Mouse (Mus musculus): Measurements from ENCODE around the gene Gdf7. TPM values are rescaled to one million over a fixed set of nuclear protein-coding genes. Genes with fewer than 3 reads are reported as not detected.

The Gdf7 gene
- polyA plus RNA-seq, 1 experiment from 2014 or later = 0.59 TPM

DNA sequence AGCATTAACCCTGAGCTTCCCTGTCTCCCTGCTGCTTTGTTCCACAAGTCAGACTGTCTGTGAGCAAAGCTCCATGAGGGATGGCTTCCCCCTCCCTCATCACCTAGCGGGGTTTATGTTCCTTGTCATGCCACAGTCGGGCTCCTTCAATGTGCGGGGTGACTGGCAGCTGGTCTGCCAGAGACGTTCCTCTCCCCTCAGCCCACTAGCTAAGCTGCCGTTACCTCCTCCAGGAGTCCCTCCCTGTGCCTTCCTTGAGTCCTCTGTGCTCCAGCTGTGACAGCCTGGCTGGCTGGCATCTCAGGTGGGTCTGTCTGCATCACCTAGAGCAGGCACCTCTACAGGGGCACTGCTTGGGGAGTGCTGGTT is 30.4 kb upstream of the Gdf7 start:
- Histone ChIP-seq H3K4me1 (replicated peaks; ENCODE audit: control insufficient read depth, insufficient read depth, low read length) (peaks cover 3% of the 10 kb centered on the region; the same call in 1 of the 2 replicates), H3K4me2 (replicated peaks; ENCODE audit: low read depth, low read length) (no peak overlapping the region), H3K36me3 (ENCODE audit: control insufficient read depth, insufficient read depth, low read length) (no peaks in the 10 kb centered on the region), H3K27ac (ENCODE audit: low read depth, low read length) (no peak overlapping the region), H3K27me3 (ENCODE audit: control insufficient read depth, insufficient read depth, low read length) (no peaks in the 10 kb centered on the region), H3K9ac (ENCODE audit: low read depth, low read length) (no peak overlapping the region), H3K4me3 (ENCODE audit: low read depth, low read length) (no peak overlapping the region), H3K9me3 (ENCODE audit: control insufficient read depth, low read length) (no peaks in the 10 kb centered on the region)
- ATAC-seq (ENCODE audit: low FRiP score) = no peak
- 55% methylated on average over 5 of the region's 5 CpGs for WGBS
- DNase-seq (ENCODE audit: low spot score) = no peak

GRCm38 (mm10) chr12:8331489-8332173 is 29.9 kb upstream of the Gdf7 start:
- H3K4me3 ChIP-seq (ENCODE audit: low read depth, low read length) = no peak overlapping the region
- H3K27me3 ChIP-seq (ENCODE audit: control insufficient read depth, insufficient read depth, low read length) = no peaks in the 10 kb centered on the region
- ATAC-seq (ENCODE audit: low FRiP score) = no peak
- 0 out of 2 replicates have a peak overlapping the region, but pooled peaks have one; percentile 30 for H3K27ac ChIP-seq (ENCODE audit: low read depth, low read length)
- peaks cover 5% of the 10 kb centered on the region; the same call in 1 of the 2 replicates for H3K4me1 ChIP-seq (replicated peaks; ENCODE audit: control insufficient read depth, insufficient read depth, low read length)
- H3K36me3 ChIP-seq (ENCODE audit: control insufficient read depth, insufficient read depth, low read length) = no peaks in the 10 kb centered on the region
- 0 out of 2 replicates have a peak overlapping the region, but pooled peaks have one; percentile 20 for H3K9ac ChIP-seq (ENCODE audit: low read depth, low read length)
- H3K9me3 ChIP-seq (ENCODE audit: control insufficient read depth, low read length) = no peaks in the 10 kb centered on the region
- WGBS = 60% methylated on average over 14 of the region's 14 CpGs
- DNase-seq (ENCODE audit: low spot score) = peak; percentile 33
- H3K4me2 ChIP-seq (replicated peaks; ENCODE audit: low read depth, low read length) = no peak overlapping the region

DNA sequence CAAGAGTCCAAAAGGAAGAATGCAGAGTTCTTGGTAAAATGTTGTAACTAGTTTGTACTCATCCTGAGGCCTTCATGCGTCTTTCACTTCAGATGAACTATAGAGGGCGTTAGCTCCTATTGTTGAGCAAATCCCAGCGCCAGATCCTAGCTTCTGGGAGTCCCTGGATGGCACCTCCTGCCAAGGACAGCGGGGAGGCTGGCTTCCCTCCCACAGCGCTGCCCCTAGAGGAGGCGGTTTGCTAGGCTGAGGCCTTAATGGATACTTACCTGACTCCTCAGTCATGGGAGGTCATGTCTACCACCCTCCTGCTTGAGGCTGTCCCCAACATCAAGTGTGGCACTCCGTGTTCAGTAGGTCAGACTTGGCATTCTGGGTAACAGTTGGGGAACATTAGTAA is 27.5 kb upstream of the Gdf7 start:
- Histone ChIP-seq H3K4me1 (replicated peaks; ENCODE audit: control insufficient read depth, insufficient read depth, low read length) (peaks cover 5% of the 10 kb centered on the region; the same call in 1 of the 2 replicates), H3K9me3 (ENCODE audit: control insufficient read depth, low read length) (no peaks in the 10 kb centered on the region), H3K36me3 (ENCODE audit: control insufficient read depth, insufficient read depth, low read length) (no peaks in the 10 kb centered on the region), H3K4me2 (replicated peaks; ENCODE audit: low read depth, low read length) (no peak overlapping the region), H3K27me3 (ENCODE audit: control insufficient read depth, insufficient read depth, low read length) (no peaks in the 10 kb centered on the region), H3K9ac (ENCODE audit: low read depth, low read length) (no peak overlapping the region), H3K27ac (ENCODE audit: low read depth, low read length) (no peak overlapping the region), H3K4me3 (ENCODE audit: low read depth, low read length) (no peak overlapping the region)
- WGBS = 89% methylated on average over 7 of the region's 7 CpGs
- ATAC-seq (ENCODE audit: low FRiP score) = no peak
- DNase-seq (ENCODE audit: low spot score) = no peak

GRCm38 (mm10) chr12:8327675-8328053 is 25.9 kb upstream of the Gdf7 start:
- no peak overlapping the region for H3K4me3 ChIP-seq (ENCODE audit: low read depth, low read length)
- no peaks in the 10 kb centered on the region for H3K27me3 ChIP-seq (ENCODE audit: control insufficient read depth, insufficient read depth, low read length)
- H3K4me1 ChIP-seq (replicated peaks; ENCODE audit: control insufficient read depth, insufficient read depth, low read length) = peaks cover 5% of the 10 kb centered on the region; the same call in 1 of the 2 replicates
- no peak for DNase-seq (ENCODE audit: low spot score)
- H3K27ac ChIP-seq (ENCODE audit: low read depth, low read length) = peak overlapping the region; percentile 58; the same call in 1 of the 2 replicates
- H3K9me3 ChIP-seq (ENCODE audit: control insufficient read depth, low read length) = no peaks in the 10 kb centered on the region
- H3K9ac ChIP-seq (ENCODE audit: low read depth, low read length) = peak overlapping the region; percentile 63
- H3K36me3 ChIP-seq (ENCODE audit: control insufficient read depth, insufficient read depth, low read length) = no peaks in the 10 kb centered on the region
- 60% methylated on average over 1 of the region's 1 CpGs for WGBS
- H3K4me2 ChIP-seq (replicated peaks; ENCODE audit: low read depth, low read length) = no peak overlapping the region
- no peak for ATAC-seq (ENCODE audit: low FRiP score)

- no peaks in the 10 kb centered on the region for H3K27me3 ChIP-seq (ENCODE audit: control insufficient read depth, insufficient read depth, low read length)
- no peaks in the 10 kb centered on the region for H3K36me3 ChIP-seq (ENCODE audit: control insufficient read depth, insufficient read depth, low read length)
- H3K9ac ChIP-seq (ENCODE audit: low read depth, low read length) = peak overlapping the region; percentile 63
- no peak overlapping the region for H3K4me2 ChIP-seq (replicated peaks; ENCODE audit: low read depth, low read length)
- H3K4me3 ChIP-seq (ENCODE audit: low read depth, low read length) = no peak overlapping the region
- H3K4me1 ChIP-seq (replicated peaks; ENCODE audit: control insufficient read depth, insufficient read depth, low read length) = peaks cover 5% of the 10 kb centered on the region; the same call in 1 of the 2 replicates
- WGBS = 31% methylated on average over 17 of the region's 17 CpGs
- H3K27ac ChIP-seq (ENCODE audit: low read depth, low read length) = peak overlapping the region; percentile 58; the same call in 1 of the 2 replicates
- no peaks in the 10 kb centered on the region for H3K9me3 ChIP-seq (ENCODE audit: control insufficient read depth, low read length)
- DNase-seq (ENCODE audit: low spot score) = peak; percentile 97
- ATAC-seq (ENCODE audit: low FRiP score) = peak; percentile 91
Measured at GRCm38 (mm10) chr12:8326825-8327674, 25.3 kb upstream of the Gdf7 start.

- peaks cover 5% of the 10 kb centered on the region; the same call in 1 of the 2 replicates for H3K4me1 ChIP-seq (replicated peaks; ENCODE audit: control insufficient read depth, insufficient read depth, low read length)
- H3K27me3 ChIP-seq (ENCODE audit: control insufficient read depth, insufficient read depth, low read length) = no peaks in the 10 kb centered on the region
- DNase-seq (ENCODE audit: low spot score) (no peak), ATAC-seq (ENCODE audit: low FRiP score) (no peak)
- H3K27ac ChIP-seq (ENCODE audit: low read depth, low read length) = no peak overlapping the region
- no peak overlapping the region for H3K9ac ChIP-seq (ENCODE audit: low read depth, low read length)
- H3K36me3 ChIP-seq (ENCODE audit: control insufficient read depth, insufficient read depth, low read length) = no peaks in the 10 kb centered on the region
- no peaks in the 10 kb centered on the region for H3K9me3 ChIP-seq (ENCODE audit: control insufficient read depth, low read length)
- 91% methylated on average over 17 of the region's 17 CpGs for WGBS
- no peak overlapping the region for H3K4me3 ChIP-seq (ENCODE audit: low read depth, low read length)
- no peak overlapping the region for H3K4me2 ChIP-seq (replicated peaks; ENCODE audit: low read depth, low read length)
Measured at GRCm38 (mm10) chr12:8325943-8326522, 24.3 kb upstream of the Gdf7 start.

DNA sequence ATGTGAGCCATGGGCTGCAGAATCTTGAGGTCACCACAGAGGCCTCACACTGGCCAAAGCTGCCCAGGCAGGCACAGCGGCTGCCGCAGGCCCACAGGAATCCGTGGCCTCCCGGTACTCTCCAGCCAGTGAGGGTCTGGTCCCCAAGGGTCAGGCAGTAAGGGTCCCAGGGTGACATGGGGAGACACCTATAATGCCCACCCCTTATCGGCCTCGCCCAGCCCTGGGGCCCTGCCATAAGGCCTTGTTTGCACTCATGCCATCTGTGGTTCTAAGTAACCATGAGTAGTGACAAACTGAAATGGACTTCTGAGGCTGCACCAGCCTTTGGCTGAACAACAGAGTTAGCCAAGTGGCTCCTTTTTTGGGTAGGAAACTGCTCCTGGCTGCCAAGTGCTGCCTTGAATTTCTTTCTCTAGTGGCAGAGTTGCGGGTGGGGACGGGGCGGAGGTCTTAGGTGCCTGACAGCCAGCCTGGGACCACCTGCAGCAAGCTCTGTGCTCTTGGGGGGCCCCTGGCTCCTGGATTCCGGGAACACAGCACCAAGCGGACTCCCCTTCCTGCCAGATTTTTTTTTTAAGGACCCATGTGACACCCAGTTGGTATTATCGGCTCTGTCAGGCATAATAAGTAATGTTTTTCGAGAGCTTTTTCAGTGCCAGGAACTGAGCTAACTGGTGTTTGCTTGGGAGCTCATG is 23.6 kb upstream of the Gdf7 start:
- DNase-seq (ENCODE audit: low spot score) = no peak
- H3K4me3 ChIP-seq (ENCODE audit: low read depth, low read length) = no peak overlapping the region
- no peak overlapping the region for H3K9ac ChIP-seq (ENCODE audit: low read depth, low read length)
- peaks cover 5% of the 10 kb centered on the region; the same call in 1 of the 2 replicates for H3K4me1 ChIP-seq (replicated peaks; ENCODE audit: control insufficient read depth, insufficient read depth, low read length)
- H3K27ac ChIP-seq (ENCODE audit: low read depth, low read length) = no peak overlapping the region
- H3K4me2 ChIP-seq (replicated peaks; ENCODE audit: low read depth, low read length) = no peak overlapping the region
- ATAC-seq (ENCODE audit: low FRiP score) = no peak
- WGBS = 87% methylated on average over 13 of the region's 13 CpGs
- no peaks in the 10 kb centered on the region for H3K36me3 ChIP-seq (ENCODE audit: control insufficient read depth, insufficient read depth, low read length)
- H3K9me3 ChIP-seq (ENCODE audit: control insufficient read depth, low read length) = no peaks in the 10 kb centered on the region
- H3K27me3 ChIP-seq (ENCODE audit: control insufficient read depth, insufficient read depth, low read length) = no peaks in the 10 kb centered on the region

DNA sequence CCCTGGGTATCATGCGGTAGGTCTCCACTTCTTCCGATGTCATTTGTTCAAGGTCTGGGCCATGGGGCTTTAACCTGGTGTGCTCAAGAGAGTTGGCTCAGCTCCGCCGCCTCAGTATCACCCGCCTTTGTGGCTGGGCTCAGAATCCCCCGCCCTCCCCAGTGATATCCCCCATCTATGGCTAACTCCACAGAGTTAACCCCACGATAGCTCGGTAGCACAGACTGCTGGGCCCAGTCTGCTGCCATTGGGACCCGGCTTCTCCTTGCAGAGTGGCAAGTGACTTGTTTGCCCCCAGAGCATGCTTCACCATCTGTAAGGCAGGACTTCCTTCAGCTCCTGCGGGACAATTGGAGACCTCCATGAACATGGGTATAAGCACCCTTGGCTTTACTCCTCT is 22.3 kb upstream of the Gdf7 start:
- Histone ChIP-seq H3K4me3 (ENCODE audit: low read depth, low read length) (no peak overlapping the region), H3K4me1 (replicated peaks; ENCODE audit: control insufficient read depth, insufficient read depth, low read length) (peaks cover 5% of the 10 kb centered on the region; the same call in 1 of the 2 replicates), H3K27ac (ENCODE audit: low read depth, low read length) (no peak overlapping the region), H3K27me3 (ENCODE audit: control insufficient read depth, insufficient read depth, low read length) (no peaks in the 10 kb centered on the region), H3K9me3 (ENCODE audit: control insufficient read depth, low read length) (no peaks in the 10 kb centered on the region), H3K36me3 (ENCODE audit: control insufficient read depth, insufficient read depth, low read length) (no peaks in the 10 kb centered on the region), H3K4me2 (replicated peaks; ENCODE audit: low read depth, low read length) (no peak overlapping the region), H3K9ac (ENCODE audit: low read depth, low read length) (no peak overlapping the region)
- ATAC-seq (ENCODE audit: low FRiP score) (no peak), DNase-seq (ENCODE audit: low spot score) (no peak)
- WGBS = 91% methylated on average over 10 of the region's 10 CpGs

Measured in hindbrain, embryonic 11.5 days (tissue).